Mouse (Mus musculus): ENCODE measurements around the gene Rnf152. TPM values are rescaled to one million over a fixed set of nuclear protein-coding genes. Genes with fewer than 3 reads are reported as not detected.

Gene Rnf152
- total and polyA plus RNA-seq, 3 experiments: under 0.01 TPM; not detected in 2

GRCm38 (mm10) chr1:105384141-105384937 lies 27.8 kb upstream of the Rnf152 start:
- TF ChIP-seq E2F4 (IDR thresholded peaks at IDR 0.05; ENCODE audit: insufficient replicate concordance, low read depth, low read length): no peak
- TF ChIP-seq HCFC1 (IDR thresholded peaks at IDR 0.05; ENCODE audit: low read depth, low read length): no peak
- no peak for TF ChIP-seq SMC3 (IDR thresholded peaks at IDR 0.05; ENCODE audit: low read depth, low read length)
- no peak for TF ChIP-seq KAT2A (IDR thresholded peaks at IDR 0.05; ENCODE audit: insufficient replicate concordance, low read length)
- TF ChIP-seq USF1 (IDR thresholded peaks at IDR 0.05; ENCODE audit: low read depth, low read length): no peak
- no peak for TF ChIP-seq SIN3A (IDR thresholded peaks at IDR 0.05; ENCODE audit: low read length)
- no peak for TF ChIP-seq POLR2AphosphoS2 (IDR thresholded peaks at IDR 0.05; ENCODE audit: low read depth, low read length)
- TF ChIP-seq TBP (conservative IDR thresholded peaks at IDR 0.05; ENCODE audit: low read depth, low read length): no peak
- in situ Hi-C loops (cut with MboI; ENCODE audit: low pct_ligation_motif_present, low pct_unique_long_range_greater_than_20kb, low sequenced_read_pairs): no loop called here
- no peak for DNase-seq (ENCODE audit: extremely low read depth)

DNA sequence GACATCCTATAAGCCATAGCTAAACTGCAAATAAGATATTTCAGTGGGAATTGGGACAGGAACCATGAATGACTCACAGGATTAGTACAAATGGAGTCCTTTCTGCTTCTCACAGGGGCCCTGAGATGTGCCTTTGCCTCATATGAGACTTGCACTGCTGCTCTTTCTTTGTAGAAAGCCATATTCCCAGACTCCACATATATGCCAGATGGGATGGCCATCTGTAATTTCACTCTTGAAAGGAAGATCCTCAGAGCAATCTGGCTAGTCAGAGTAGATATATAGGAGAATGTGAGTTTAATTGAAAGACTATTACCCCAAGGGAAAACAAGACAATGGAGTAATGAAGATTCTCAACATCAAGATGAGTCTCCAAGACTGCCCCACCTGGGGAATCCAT lies 21.0 kb upstream of the Rnf152 start:
- DNase-seq (ENCODE audit: extremely low read depth): no peak
- H3K4me2 ChIP-seq (ENCODE audit: insufficient read depth, low read depth, poor library complexity, severe bottlenecking): no peak overlapping the region
- dilution Hi-C loops (cut with MboI; ENCODE audit: extremely low pct_ligation_motif_present, extremely low pct_unique_long_range_greater_than_20kb, low sequenced_read_pairs): no loop called here
- H3K27me3 ChIP-seq (replicated peaks): peaks cover 33% of the 10 kb centered on the region
- H3K4me1 ChIP-seq (ENCODE audit: control insufficient read depth in 1 of 2, insufficient read depth in 2 of 2): peaks cover 3% of the 10 kb centered on the region in 2 experiments; a peak in 1 of 4 replicates
- no peak overlapping the region for H3K27ac ChIP-seq (ENCODE audit: insufficient read depth, low read depth)
- H3K79me2 ChIP-seq (replicated peaks; ENCODE audit: control insufficient read depth, extremely low read depth, insufficient read depth, poor library complexity, severe bottlenecking): no peaks in the 10 kb centered on the region
- no peaks in the 10 kb centered on the region for H3K9me3 ChIP-seq (replicated peaks; ENCODE audit: low read length)
- TF ChIP-seq POLR2A (IDR thresholded peaks at IDR 0.05; ENCODE audit: low read depth, low read length) (no peak), EP300 (IDR thresholded peaks at IDR 0.05; ENCODE audit: low read length) (no peak), MAX (IDR thresholded peaks at IDR 0.05; ENCODE audit: low read length) (no peak), USF2 (conservative IDR thresholded peaks at IDR 0.05; ENCODE audit: low read depth, low read length) (no peak), RAD21 (IDR thresholded peaks at IDR 0.05; ENCODE audit: low read depth, low read length) (no peak), MXI1 (IDR thresholded peaks at IDR 0.05; ENCODE audit: low read depth, low read length) (no peak), CHD1 (IDR thresholded peaks at IDR 0.05; ENCODE audit: low read depth, low read length) (no peak), ZKSCAN1 (IDR thresholded peaks at IDR 0.05; ENCODE audit: borderline replicate concordance, low read depth, low read length) (no peak), NRF1 (IDR thresholded peaks at IDR 0.05; ENCODE audit: low read depth, low read length) (no peak), GABPA (IDR thresholded peaks at IDR 0.05; ENCODE audit: insufficient replicate concordance, low read depth, low read length) (no peak)
- in situ Hi-C loops (cut with MboI; ENCODE audit: low pct_ligation_motif_present, low pct_unique_long_range_greater_than_20kb, low sequenced_read_pairs): no loop called here
- H3K36me3 ChIP-seq (replicated peaks in 1 of 2; ENCODE audit: control insufficient read depth in 1 of 2, insufficient read depth in 1 of 2, low read length in 1 of 2): no peaks in the 10 kb centered on the region
- no peak overlapping the region for H3K4me3 ChIP-seq (replicated peaks in 1 of 3; ENCODE audit: low read depth in 2 of 3, low read length in 2 of 3, poor library complexity in 1 of 3)
- no peak overlapping the region for H3K9ac ChIP-seq (ENCODE audit: insufficient read depth, low read depth)

More at GRCm38 (mm10) chr1:105384141-105384937, 27.8 kb upstream of the Rnf152 start:
- no peak overlapping the region for H3K9ac ChIP-seq (ENCODE audit: insufficient read depth, low read depth)
- H3K4me2 ChIP-seq (ENCODE audit: insufficient read depth, low read depth, poor library complexity, severe bottlenecking): no peak overlapping the region
- H3K4me1 ChIP-seq (ENCODE audit: control insufficient read depth in 1 of 2, insufficient read depth in 2 of 2): no peaks in the 10 kb centered on the region
- H3K4me3 ChIP-seq (replicated peaks in 1 of 3; ENCODE audit: low read depth in 2 of 3, low read length in 2 of 3, poor library complexity in 1 of 3): no peak overlapping the region
- no peaks in the 10 kb centered on the region for H3K36me3 ChIP-seq (replicated peaks in 1 of 2; ENCODE audit: control insufficient read depth in 1 of 2, insufficient read depth in 1 of 2, low read length in 1 of 2)
- H3K9me3 ChIP-seq (replicated peaks; ENCODE audit: low read length): no peaks in the 10 kb centered on the region
- no peaks in the 10 kb centered on the region for H3K79me2 ChIP-seq (replicated peaks; ENCODE audit: control insufficient read depth, extremely low read depth, insufficient read depth, poor library complexity, severe bottlenecking)
- H3K27ac ChIP-seq (ENCODE audit: insufficient read depth, low read depth): no peak overlapping the region
- H3K27me3 ChIP-seq (replicated peaks): peaks cover 7% of the 10 kb centered on the region
- dilution Hi-C loops (cut with MboI; ENCODE audit: extremely low pct_ligation_motif_present, extremely low pct_unique_long_range_greater_than_20kb, low sequenced_read_pairs): no loop called here

Data from CH12.LX (cell line).